Mouse (Mus musculus) lung, embryonic 14.5 days (tissue): ENCODE results near the gene Astn2. TPM values are rescaled to one million over a fixed set of nuclear protein-coding genes. Genes with fewer than 3 reads are reported as not detected.

Source experiments
- ATAC-seq: fragments of 200-750 bp; cut with Nextera tagmentation; 2 replicates; pipeline ENCODE4 v1.8.0; 2017; ENCODE audit warnings: mild to moderate bottlenecking, moderate TSS enrichment, moderate library complexity; ENCODE audit not compliant: insufficient read depth
- DNase-seq: peaks from one replicate; pipeline ENCODE4 v3.0.0-alpha.2; 2015
- H3K27ac ChIP-seq: fragments of 300-500 bp; sonication (generic); 2 replicates; pipeline ENCODE4 v1.5.1; 2014; ENCODE audit warnings: low read depth, mild to moderate bottlenecking, moderate library complexity
- H3K27me3 ChIP-seq: fragments of 300-500 bp; sonication (generic); 2 replicates; pipeline ENCODE4 v1.6.1; 2014; ENCODE audit warnings: low read length, control low read depth; ENCODE audit not compliant: insufficient read depth
- H3K36me3 ChIP-seq: fragments of 300-500 bp; sonication (generic); 2 replicates; pipeline ENCODE4 v1.6.1; 2014; ENCODE audit warnings: control low read depth; ENCODE audit not compliant: insufficient read depth
- H3K4me1 ChIP-seq: fragments of 300-500 bp; sonication (generic); 2 replicates; pipeline ENCODE4 v1.6.1; 2014; ENCODE audit warnings: antibody characterized with exemption, control low read depth; ENCODE audit not compliant: insufficient read depth
- H3K4me2 ChIP-seq: fragments of 300-500 bp; sonication (generic); 2 replicates; pipeline ENCODE4 v1.6.1; 2014; ENCODE audit warnings: mild to moderate bottlenecking
- H3K4me3 ChIP-seq: fragments of 300-500 bp; sonication (generic); 2 replicates; pipeline ENCODE4 v1.5.1; 2014; ENCODE audit warnings: low read depth, low read length
- H3K9ac ChIP-seq: fragments of 300-500 bp; sonication (generic); 2 replicates; pipeline ENCODE4 v1.6.1; 2014
- H3K9me3 ChIP-seq: fragments of 300-500 bp; sonication (generic); 2 replicates; pipeline ENCODE4 v1.6.1; 2016; ENCODE audit warnings: low read depth, low read length, control low read depth
- CTCF ChIP-seq: IDR thresholded peaks from 2 replicates; pipeline ENCODE4 v1.5.1; 2016; ENCODE audit warnings: antibody characterized with exemption, low read depth
- WGBS: fragments of 180-500 bp; shearing (Covaris S2); extraction: QIAGEN DNeasy Blood & Tissue Kit; methylation state at CpG from one replicate; pipeline ENCODE4 v1.1.7; 2014; 5-methylcytosine and 5-hydroxymethylcytosine counted together
- polyA plus RNA-seq: library from polyadenylated mRNA; unstranded; fragments of >200 nt; fragmentation: Nextera tagmentation; extraction: Ambion mirVana; gene quantifications from 2 replicates; pipeline ENCODE4 v1.2.1, GENCODE M21; 2014

Gene Astn2
- polyA plus RNA-seq, 1 experiment from 2014 or later = 1.1 TPM

DNA sequence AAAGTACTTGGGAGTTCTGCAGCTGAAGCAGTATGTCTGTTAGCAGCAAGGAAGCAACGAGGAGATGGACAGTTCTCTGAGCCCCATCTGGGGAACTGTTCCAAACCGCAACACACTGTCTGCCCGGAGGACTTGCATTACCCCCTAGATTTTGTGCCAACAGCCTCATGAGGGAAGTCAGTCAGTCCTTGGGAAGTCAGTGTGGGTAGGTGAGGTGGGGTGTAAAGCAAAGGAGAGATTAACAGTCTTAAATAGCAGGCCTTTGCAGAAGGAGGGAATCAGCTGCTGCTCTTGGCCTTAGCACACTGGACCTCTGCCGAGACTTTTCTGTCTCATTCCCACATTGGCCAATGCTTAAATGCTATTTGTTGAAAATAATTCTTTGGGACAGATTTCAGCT, 1049.8 kb downstream of the Astn2 start:
- Histone ChIP-seq H3K4me2 (no peak overlapping the region), H3K9me3 (no peaks in the 10 kb centered on the region), H3K27me3 (no peaks in the 10 kb centered on the region), H3K9ac (no peak overlapping the region), H3K4me1 (no peaks in the 10 kb centered on the region), H3K36me3 (no peaks in the 10 kb centered on the region), H3K27ac (no peak overlapping the region), H3K4me3 (no peak overlapping the region)
- no peak for DNase-seq
- no peak for ATAC-seq
- no peak for TF ChIP-seq CTCF
- whole genome bisulfite sequencing = 68% methylated on average over 4 of the region's 4 CpGs

- Histone ChIP-seq H3K9me3 (no peaks in the 10 kb centered on the region), H3K27ac (no peak overlapping the region), H3K36me3 (no peaks in the 10 kb centered on the region), H3K4me2 (no peak overlapping the region), H3K4me3 (no peak overlapping the region), H3K9ac (no peak overlapping the region), H3K4me1 (no peaks in the 10 kb centered on the region), H3K27me3 (no peaks in the 10 kb centered on the region)
- peak; percentile 85; the same call in 1 of the 2 replicates for ATAC-seq
- no peak for TF ChIP-seq CTCF
- DNase-seq = peak; percentile 77
- WGBS = 34% methylated on average over 7 of the region's 7 CpGs
Observed at GRCm38 (mm10) chr4:65350521-65350920, 1053.9 kb downstream of the Astn2 start.

DNA sequence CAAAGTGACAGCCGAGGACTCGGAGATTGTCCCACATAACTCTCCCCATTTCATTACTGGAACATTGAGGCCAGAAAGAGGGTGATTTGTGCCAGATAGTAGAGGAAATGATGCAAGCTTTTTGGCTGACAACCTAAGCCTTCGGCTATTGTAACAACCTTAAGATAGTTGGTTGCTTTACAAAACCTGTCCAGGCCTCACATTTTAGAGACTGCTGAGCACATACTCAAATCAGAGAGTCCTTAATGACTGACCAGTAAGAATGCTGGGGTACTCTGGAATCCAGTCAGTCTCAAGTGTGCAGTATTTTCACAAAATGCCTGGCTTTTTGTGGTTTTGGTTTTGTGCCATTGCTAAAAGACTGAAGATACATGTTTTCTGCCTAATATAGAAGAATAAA, 1062.6 kb downstream of the Astn2 start:
- H3K4me3 ChIP-seq = no peak overlapping the region
- 78% methylated on average over 3 of the region's 3 CpGs for WGBS
- H3K9ac ChIP-seq = no peak overlapping the region
- no peak for ATAC-seq
- no peaks in the 10 kb centered on the region for H3K36me3 ChIP-seq
- H3K9me3 ChIP-seq = no peaks in the 10 kb centered on the region
- no peak overlapping the region for H3K27ac ChIP-seq
- TF ChIP-seq CTCF = no peak
- no peak for DNase-seq
- no peaks in the 10 kb centered on the region for H3K4me1 ChIP-seq
- no peak overlapping the region for H3K4me2 ChIP-seq
- no peaks in the 10 kb centered on the region for H3K27me3 ChIP-seq

GRCm38 (mm10) chr4:65333718-65334117, 1070.7 kb downstream of the Astn2 start:
- no peak for DNase-seq
- Histone ChIP-seq H3K9me3 (no peaks in the 10 kb centered on the region), H3K4me3 (no peak overlapping the region), H3K9ac (no peak overlapping the region), H3K27me3 (no peaks in the 10 kb centered on the region), H3K27ac (no peak overlapping the region), H3K4me2 (no peak overlapping the region), H3K36me3 (no peaks in the 10 kb centered on the region), H3K4me1 (no peaks in the 10 kb centered on the region)
- 57% methylated on average over 1 of the region's 1 CpGs for WGBS
- TF ChIP-seq CTCF = no peak
- ATAC-seq = no peak
